Mouse (Mus musculus) G1E (cell line): ENCODE measurements around the gene Mrps17. TPM values are rescaled to one million over a fixed set of nuclear protein-coding genes. Genes with fewer than 3 reads are reported as not detected.
"Not testable (repeated sequence)": the region's sequence is repeated elsewhere in the genome, so short reads cannot be mapped to it uniquely, and the experiment has no call there.

ENCODE experiments used
- ATAC-seq: 2 replicates; pipeline ENCODE4 v1.8.0; 2016; ENCODE audit warnings: mild to moderate bottlenecking; ENCODE audit not compliant: insufficient number of reproducible peaks, poor library complexity, low FRiP score, severe bottlenecking; ENCODE audit errors: extremely low read depth
- DNase-seq: peaks from one replicate; pipeline ENCODE4 v3.0.0; 2012; ENCODE audit warnings: low spot score
- H3K27me3 ChIP-seq: 2 replicates; pipeline ENCODE4 v1.6.1; 2012; ENCODE audit warnings: mild to moderate bottlenecking, low read length, inconsistent platforms; ENCODE audit not compliant: insufficient read depth
- H3K36me3 ChIP-seq: replicated peaks from 2 replicates; pipeline ENCODE3; 2012; ENCODE audit warnings: mild to moderate bottlenecking, inconsistent platforms
- H3K4me1 ChIP-seq: 2 replicates; pipeline ENCODE4 v1.6.1; 2012; ENCODE audit warnings: low read depth, low read length, inconsistent platforms, mixed read lengths; ENCODE audit not compliant: insufficient read depth
- H3K4me3 ChIP-seq: 2 replicates; pipeline ENCODE4 v1.5.1; 2012; ENCODE audit warnings: low read depth, mild to moderate bottlenecking, inconsistent platforms, low read length, moderate library complexity, mixed read lengths
- H3K9me3 ChIP-seq: replicated peaks from 2 replicates; pipeline ENCODE4 v1.6.1; 2012; ENCODE audit warnings: inconsistent platforms
- CTCF ChIP-seq: IDR thresholded peaks from 2 replicates; pipeline ENCODE4 v1.5.1; 2012; ENCODE audit warnings: low read depth, low read length, inconsistent platforms, mixed read lengths
- GATA1 ChIP-seq: IDR thresholded peaks from 2 replicates; pipeline ENCODE4 v1.6.1; 2012; ENCODE audit warnings: borderline replicate concordance, low read length, inconsistent platforms, mixed read lengths
- GATA2 ChIP-seq: IDR thresholded peaks from 2 replicates; pipeline ENCODE4 v1.6.1; 2012; ENCODE audit warnings: low read depth, low read length, inconsistent platforms, borderline replicate concordance
- POLR2AphosphoS5 ChIP-seq: IDR thresholded peaks from 2 replicates; pipeline ENCODE4 v1.6.1; 2012; ENCODE audit warnings: low read depth, low read length, inconsistent platforms; ENCODE audit not compliant: insufficient replicate concordance
- TAL1 ChIP-seq: conservative IDR thresholded peaks from 2 replicates; pipeline ENCODE4 v1.6.1; 2012; ENCODE audit warnings: low read depth, low read length, inconsistent platforms, mixed read lengths
- polyA plus RNA-seq: library from polyadenylated mRNA; stranded (reverse); fragments of >175 nt; gene quantifications from 2 replicates; pipeline ENCODE4 v1.2.3, GENCODE M21; 2012
- total RNA-seq, 2 experiments: library from RNA; stranded (forward) in 1 of 2; stranded (reverse) in 1 of 2; fragments of 200-1000 nt in 1 of 2; fragments of >200 nt in 1 of 2; fragmentation: Nextera tagmentation in 1 of 2; gene quantifications; 2 replicates each; pipeline ENCODE4 v1.2.3; 2014 to 2017

Gene Mrps17
- 138 and 144 TPM in 2 replicates for total RNA-seq (2014; fragmentation: Nextera tagmentation)
- 146 and 158 TPM in 2 replicates for total RNA-seq (2017)
- 17.0 and 42.2 TPM in 2 replicates for polyA plus RNA-seq

DNA sequence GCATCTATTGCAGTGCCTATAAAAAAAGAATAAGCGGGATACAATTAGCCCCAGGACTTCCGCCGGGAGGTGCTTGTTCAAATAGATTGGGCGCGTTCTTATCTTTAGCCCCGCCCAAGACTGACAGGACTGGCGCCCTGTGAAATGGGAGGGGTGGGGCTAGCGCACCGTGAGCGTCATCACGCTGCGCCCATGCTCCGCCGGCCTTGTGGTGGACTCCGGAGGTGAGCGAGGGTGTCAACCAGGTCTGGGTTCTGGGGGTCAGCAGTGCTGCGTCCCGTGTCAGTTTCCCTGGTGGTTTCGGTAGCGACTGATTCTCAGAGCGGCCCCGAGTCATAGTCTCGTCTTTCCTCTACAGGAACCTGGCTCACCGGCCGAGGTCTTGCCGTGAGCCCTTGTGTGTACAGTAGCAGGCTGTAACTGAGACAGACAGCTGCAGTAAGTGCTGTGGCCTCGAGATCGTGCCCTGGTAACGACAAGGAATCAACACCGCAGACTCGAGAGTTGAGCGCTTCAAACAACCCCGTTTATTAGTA, at the start of gene Mrps17:
TSS of gene Mrps17 (plus strand) at position 172 of the 536 bp plus-strand sequence.
- H3K27me3 ChIP-seq, result peaks cover 23% of the 10 kb centered on the region
- DNase-seq, result peak; percentile 69
- peak; percentile 99 for ATAC-seq
- no peaks in the 10 kb centered on the region for H3K9me3 ChIP-seq
- TF ChIP-seq CTCF, result no peak
- TF ChIP-seq TAL1, result no peak
- TF ChIP-seq GATA1, result no peak
- TF ChIP-seq POLR2AphosphoS5, result no peak
- TF ChIP-seq GATA2, result no peak
- peaks cover 41% of the 10 kb centered on the region for H3K36me3 ChIP-seq
- peaks cover 22% of the 10 kb centered on the region for H3K4me1 ChIP-seq
- H3K4me3 ChIP-seq, result peak within 1 kb of the TSS; percentile 76

DNA sequence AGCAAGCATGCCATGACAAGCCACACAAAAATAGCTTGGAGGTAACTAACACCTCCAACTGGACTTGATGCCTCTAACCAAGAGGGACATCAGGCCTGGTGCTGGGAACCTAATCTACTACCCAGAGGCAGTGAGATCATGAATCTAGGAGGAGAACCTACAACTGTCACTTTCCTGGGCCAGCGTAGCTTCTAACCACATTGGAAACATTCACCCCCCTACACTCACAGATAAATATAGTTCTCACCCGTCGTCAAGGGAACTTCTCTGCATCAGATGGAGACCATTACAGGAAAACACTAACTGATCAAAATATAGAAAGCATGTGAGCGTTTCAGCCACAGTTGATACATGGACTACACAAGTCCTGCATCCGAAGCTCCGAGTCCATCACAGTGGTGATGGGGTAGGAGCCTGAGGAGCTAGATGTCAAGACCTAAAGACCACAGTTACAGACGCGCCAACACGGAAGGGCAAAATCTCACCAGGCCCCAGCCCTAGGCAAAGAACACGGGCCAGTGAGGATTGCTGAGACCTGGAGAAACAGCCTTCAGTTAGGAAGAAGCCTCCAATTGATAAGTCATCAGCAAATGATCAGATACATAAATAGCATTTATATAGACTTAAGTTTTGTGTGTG, 48.9 kb upstream of the Mrps17 start:
- TF ChIP-seq CTCF (no peak), POLR2AphosphoS5 (no peak), TAL1 (no peak), GATA1 (no peak), GATA2 (no peak)
- H3K4me3 ChIP-seq, result no peak overlapping the region

DNA sequence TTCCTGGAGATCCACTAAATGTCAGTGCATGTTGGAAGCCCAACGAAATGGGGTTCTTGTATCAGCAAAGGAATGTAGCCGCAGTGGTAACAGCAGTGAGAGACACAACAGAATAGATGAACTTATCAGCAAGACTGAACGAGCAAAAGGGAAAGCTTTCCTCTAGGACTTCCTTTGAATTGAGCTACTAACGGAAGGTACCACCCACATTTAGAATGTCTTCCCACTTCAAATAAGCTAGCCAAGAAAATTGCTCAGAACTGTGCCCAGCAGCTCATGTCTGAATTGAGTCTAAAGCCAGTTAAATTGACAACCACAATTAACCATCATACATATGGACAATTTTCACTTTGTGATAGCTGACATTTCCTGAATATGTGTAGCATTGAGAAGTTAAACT, 47.4 kb upstream of the Mrps17 start:
- no peak for TF ChIP-seq TAL1
- no peak for TF ChIP-seq POLR2AphosphoS5
- no peak for TF ChIP-seq GATA2
- TF ChIP-seq CTCF, result no peak
- no peak for TF ChIP-seq GATA1
- H3K36me3 ChIP-seq, result no peaks in the 10 kb centered on the region
- no peaks in the 10 kb centered on the region for H3K9me3 ChIP-seq
- no peak overlapping the region for H3K4me3 ChIP-seq
- H3K27me3 ChIP-seq, result peaks cover 5% of the 10 kb centered on the region; the same call in 1 of the 2 replicates
- no peaks in the 10 kb centered on the region; the same call in 1 of the 2 replicates for H3K4me1 ChIP-seq
- DNase-seq, result no peak
- ATAC-seq, result no peak

More for the DNA sequence above, 48.9 kb upstream of the Mrps17 start:
- no peaks in the 10 kb centered on the region for H3K36me3 ChIP-seq
- ATAC-seq (no peak), DNase-seq (no peak)
- H3K9me3 ChIP-seq, result no peaks in the 10 kb centered on the region
- no peaks in the 10 kb centered on the region; the same call in 1 of the 2 replicates for H3K4me1 ChIP-seq
- H3K27me3 ChIP-seq, result peaks cover 5% of the 10 kb centered on the region; the same call in 1 of the 2 replicates

DNA sequence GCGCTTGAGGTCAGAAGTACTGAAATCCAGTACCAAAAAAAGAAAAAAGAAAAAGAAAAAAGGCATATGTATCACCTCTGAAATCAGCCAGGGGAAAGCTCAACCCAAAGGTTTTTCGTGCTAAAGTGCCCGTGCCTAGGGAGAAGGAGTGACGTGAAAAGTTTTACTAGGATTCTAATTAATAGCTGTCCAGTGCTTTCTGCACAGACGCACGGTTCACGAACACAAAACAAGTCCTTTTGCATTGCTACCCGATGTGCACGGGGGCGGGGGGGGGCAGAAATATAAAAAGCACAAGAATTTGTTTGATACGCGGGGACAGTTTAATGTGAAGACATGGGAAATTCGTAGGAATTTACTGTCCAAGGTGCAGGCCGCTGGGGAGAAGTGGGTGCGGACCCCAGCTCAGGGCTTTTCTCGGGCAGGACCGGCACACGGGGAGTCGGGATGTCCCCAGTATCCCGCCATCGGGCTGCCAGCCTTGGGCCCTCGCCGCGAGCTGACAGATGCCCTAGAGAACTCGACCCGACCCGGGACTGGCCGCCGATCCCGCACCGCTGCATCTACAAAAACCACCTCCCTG, 45.8 kb upstream of the Mrps17 start:
- Histone ChIP-seq H3K27me3 (peaks cover 9% of the 10 kb centered on the region; the same call in 1 of the 2 replicates), H3K4me1 (no peaks in the 10 kb centered on the region; the same call in 1 of the 2 replicates), H3K4me3 (peak overlapping the region; percentile 77), H3K36me3 (no peaks in the 10 kb centered on the region), H3K9me3 (no peaks in the 10 kb centered on the region)
- TF ChIP-seq GATA2 (no peak), POLR2AphosphoS5 (no peak), GATA1 (no peak), CTCF (no peak), TAL1 (no peak)
- no peak; the same call in 1 of the 2 replicates for ATAC-seq
- peak; percentile 3 for DNase-seq

DNA sequence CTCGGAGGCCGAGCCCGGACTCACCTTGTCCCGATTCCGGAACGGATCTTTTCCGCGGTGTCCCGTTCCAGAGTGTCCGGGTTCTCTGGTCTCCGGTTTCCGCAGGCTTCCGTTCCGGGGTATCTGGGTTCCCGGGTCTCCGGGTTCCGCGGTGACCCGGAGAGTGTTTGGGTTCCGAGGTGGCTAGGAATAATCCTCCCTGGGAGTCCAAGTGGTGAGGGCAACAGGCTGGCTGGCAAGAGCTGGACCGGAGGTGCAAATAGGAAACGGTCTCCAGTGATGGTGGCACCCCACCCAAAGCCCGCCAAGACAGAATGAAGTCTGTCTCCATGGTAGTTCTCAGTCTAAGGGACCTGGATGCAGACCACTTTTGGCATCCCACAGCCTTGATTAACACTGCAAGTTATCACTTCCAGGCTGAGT, 45.2 kb upstream of the Mrps17 start, which contains the start of gene Zfp11:
TSS of gene Zfp11 (minus strand) at position 64 of the 423 bp plus-strand sequence.
- ATAC-seq (peak; percentile 28; the same call in 1 of the 2 replicates), DNase-seq (peak; percentile 25)
- Histone ChIP-seq H3K36me3 (no peaks in the 10 kb centered on the region), H3K27me3 (peaks cover 9% of the 10 kb centered on the region; the same call in 1 of the 2 replicates), H3K4me1 (no peaks in the 10 kb centered on the region; the same call in 1 of the 2 replicates), H3K9me3 (no peaks in the 10 kb centered on the region), H3K4me3 (peak within 1 kb of the TSS; percentile 77)
- no peak for TF ChIP-seq GATA1
- TF ChIP-seq TAL1, result no peak
- TF ChIP-seq GATA2, result no peak
- no peak for TF ChIP-seq POLR2AphosphoS5
- TF ChIP-seq CTCF, result no peak

DNA sequence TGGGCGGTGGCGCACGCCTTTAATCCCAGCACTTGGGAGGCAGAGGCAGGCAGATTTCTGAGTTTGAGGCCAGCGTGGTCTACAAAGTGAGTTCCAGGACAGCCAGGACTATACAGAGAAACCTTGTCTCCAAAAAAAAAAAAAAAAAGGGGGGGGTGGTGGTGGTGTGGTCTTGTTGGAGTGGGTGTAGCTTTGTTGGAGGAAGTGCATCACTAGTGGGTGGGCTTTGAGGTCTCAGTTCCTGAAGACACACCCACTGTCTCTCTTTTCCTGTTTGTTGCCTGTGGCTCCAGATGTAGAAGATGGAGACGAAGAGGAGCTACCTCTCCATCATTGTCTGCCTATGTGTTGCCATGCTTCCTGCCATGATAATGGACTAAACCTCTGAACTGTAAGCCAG, 30.2 kb upstream of the Mrps17 start:
- not testable (repeated sequence) for H3K4me1 ChIP-seq, DNase-seq, H3K36me3 ChIP-seq, ATAC-seq, H3K9me3 ChIP-seq, H3K27me3 ChIP-seq, H3K4me3 ChIP-seq
